Mouse (Mus musculus) liver, embryonic 16.5 days (tissue): ENCODE data around the gene Kcnk16. TPM values are rescaled to one million over a fixed set of nuclear protein-coding genes. Genes with fewer than 3 reads are reported as not detected.

Source experiments
- ATAC-seq: fragments of 200-750 bp; cut with Nextera tagmentation; 2 replicates; pipeline ENCODE4 v1.8.0; 2017; ENCODE audit warnings: low read depth, mild to moderate bottlenecking, moderate number of reproducible peaks, moderate library complexity
- H3K27ac ChIP-seq: fragments of 300-500 bp; sonication (generic); 2 replicates; pipeline ENCODE4 v1.5.1; 2014; ENCODE audit warnings: mild to moderate bottlenecking, low read length
- H3K27me3 ChIP-seq: fragments of 300-500 bp; sonication (generic); 2 replicates; pipeline ENCODE4 v1.6.1; 2014; ENCODE audit warnings: low read depth, low read length, mixed read lengths; ENCODE audit not compliant: control insufficient read depth, insufficient read depth
- H3K36me3 ChIP-seq: fragments of 300-500 bp; sonication (generic); 2 replicates; pipeline ENCODE4 v1.6.1; 2014; ENCODE audit warnings: mild to moderate bottlenecking; ENCODE audit not compliant: control insufficient read depth, insufficient read depth
- H3K4me1 ChIP-seq: fragments of 300-500 bp; sonication (generic); 2 replicates; pipeline ENCODE4 v1.6.1; 2014; ENCODE audit warnings: low read depth, low read length, mixed read lengths; ENCODE audit not compliant: control insufficient read depth
- H3K4me2 ChIP-seq: fragments of 300-500 bp; sonication (generic); 2 replicates; pipeline ENCODE4 v1.6.1; 2014; ENCODE audit warnings: low read depth, low read length, mixed read lengths
- H3K4me3 ChIP-seq: fragments of 300-500 bp; sonication (generic); 2 replicates; pipeline ENCODE4 v1.5.1; 2014; ENCODE audit warnings: low read depth, mild to moderate bottlenecking, low read length
- H3K9ac ChIP-seq: fragments of 300-500 bp; sonication (generic); 2 replicates; pipeline ENCODE4 v1.6.1; 2014; ENCODE audit warnings: low read depth, low read length
- H3K9me3 ChIP-seq: fragments of 300-500 bp; sonication (generic); replicated peaks from 2 replicates; pipeline ENCODE4 v1.6.1; 2016; ENCODE audit warnings: low read length; ENCODE audit not compliant: control insufficient read depth
- WGBS: fragments of 180-500 bp; shearing (Covaris S2); extraction: QIAGEN DNeasy Blood & Tissue Kit; methylation state at CpG from one replicate; pipeline ENCODE4 v1.1.7; 2014; ENCODE audit not compliant: insufficient replicate concordance; 5-methylcytosine and 5-hydroxymethylcytosine counted together
- polyA plus RNA-seq: library from polyadenylated mRNA; unstranded; fragments of >200 nt; fragmentation: Nextera tagmentation; extraction: Ambion mirVana; gene quantifications from 2 replicates; pipeline ENCODE4 v1.2.1, GENCODE M21; 2015

Kcnk16 gene
- polyA plus RNA-seq, 1 experiment from 2014 or later = 11.3 TPM

DNA sequence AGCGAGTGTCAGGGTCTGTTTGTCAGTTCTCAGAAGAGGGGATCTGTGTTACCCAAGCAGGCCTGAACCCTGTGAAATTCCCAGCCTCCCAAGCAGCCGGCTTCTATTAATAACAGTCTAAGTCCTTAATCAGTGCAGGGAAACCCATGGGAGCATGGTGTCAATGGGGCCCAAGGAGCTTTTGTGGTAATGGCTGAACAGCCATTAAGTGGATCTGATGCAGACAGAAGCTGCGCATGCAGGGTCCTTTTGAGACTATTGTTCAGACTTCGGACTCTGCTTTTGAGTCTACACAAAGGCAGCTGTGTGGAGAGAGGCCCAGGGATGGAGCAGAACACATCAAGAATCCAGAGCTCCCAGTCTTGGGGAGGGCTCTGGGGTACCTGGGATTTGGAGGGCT lies 43.5 kb downstream of the Kcnk16 start:
- H3K4me1 ChIP-seq = peaks cover 3% of the 10 kb centered on the region
- no peak overlapping the region for H3K4me2 ChIP-seq
- no peak overlapping the region for H3K27ac ChIP-seq
- no peaks in the 10 kb centered on the region for H3K27me3 ChIP-seq
- ATAC-seq = no peak
- no peak overlapping the region for H3K4me3 ChIP-seq
- WGBS = 63% methylated on average over 4 of the region's 4 CpGs
- no peaks in the 10 kb centered on the region for H3K9me3 ChIP-seq
- H3K36me3 ChIP-seq = no peaks in the 10 kb centered on the region
- H3K9ac ChIP-seq = no peak overlapping the region

GRCm38 (mm10) chr14:20224576-20225218 lies 44.3 kb downstream of the Kcnk16 start:
- Histone ChIP-seq H3K27ac (no peak overlapping the region), H3K27me3 (no peaks in the 10 kb centered on the region), H3K36me3 (no peaks in the 10 kb centered on the region), H3K9ac (no peak overlapping the region), H3K4me1 (peaks cover 3% of the 10 kb centered on the region), H3K9me3 (no peaks in the 10 kb centered on the region), H3K4me3 (no peak overlapping the region), H3K4me2 (no peak overlapping the region)
- no peak for ATAC-seq
- 51% methylated on average over 10 of the region's 10 CpGs for WGBS

DNA sequence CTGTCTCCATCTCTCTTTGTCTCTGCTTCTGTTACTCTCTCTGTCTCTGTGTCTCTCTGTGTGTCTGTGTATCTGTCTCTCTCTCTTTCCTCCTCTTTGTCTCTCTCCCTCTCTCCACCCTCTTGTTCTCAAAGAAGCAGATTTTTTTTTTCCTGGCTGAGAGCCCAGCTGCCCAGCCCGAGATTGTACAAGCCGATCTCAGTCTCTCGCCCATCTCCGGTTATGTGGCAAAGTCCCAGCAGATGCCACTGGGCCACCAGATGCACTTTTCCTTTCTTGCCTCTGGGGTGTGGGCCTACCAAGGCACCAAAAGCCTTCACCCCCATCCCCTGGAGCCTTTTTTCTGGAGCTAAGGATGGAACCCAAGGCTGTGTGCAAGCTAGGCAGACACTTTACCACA lies 44.8 kb downstream of the Kcnk16 start:
- Histone ChIP-seq H3K9ac (no peak overlapping the region), H3K36me3 (no peaks in the 10 kb centered on the region), H3K27me3 (no peaks in the 10 kb centered on the region), H3K4me2 (no peak overlapping the region), H3K9me3 (no peaks in the 10 kb centered on the region), H3K27ac (no peak overlapping the region), H3K4me3 (no peak overlapping the region), H3K4me1 (peaks cover 3% of the 10 kb centered on the region)
- WGBS = 49% methylated on average over 4 of the region's 4 CpGs
- ATAC-seq = no peak

DNA sequence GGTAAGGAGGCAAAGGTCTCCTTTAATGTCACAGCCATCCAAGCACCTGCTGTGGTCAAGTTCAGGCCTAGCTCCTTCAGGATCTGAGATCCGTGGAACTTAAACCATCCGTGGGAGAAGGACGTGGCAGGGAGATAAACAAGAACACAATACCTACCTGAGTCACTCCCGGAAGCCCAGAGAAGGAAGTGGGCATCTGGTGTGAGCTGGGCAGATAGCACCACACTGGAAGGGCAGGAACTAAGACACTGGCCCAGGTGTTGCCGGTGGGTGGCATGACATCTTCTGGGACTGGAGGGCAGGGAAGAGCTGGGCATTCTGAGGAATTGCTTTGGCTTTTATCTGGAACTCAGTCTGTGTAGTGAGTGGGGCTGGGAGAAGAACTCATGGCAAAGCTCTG lies 45.7 kb downstream of the Kcnk16 start:
- Histone ChIP-seq H3K9me3 (no peaks in the 10 kb centered on the region), H3K4me2 (no peak overlapping the region), H3K27me3 (no peaks in the 10 kb centered on the region), H3K4me3 (no peak overlapping the region), H3K36me3 (no peaks in the 10 kb centered on the region), H3K4me1 (no peaks in the 10 kb centered on the region; the same call in none of the 2 replicates), H3K9ac (no peak overlapping the region), H3K27ac (no peak overlapping the region)
- ATAC-seq = no peak
- 18% methylated on average over 5 of the region's 5 CpGs for WGBS

GRCm38 (mm10) chr14:20221083-20221482 lies 47.9 kb downstream of the Kcnk16 start:
- 66% methylated on average over 7 of the region's 7 CpGs for WGBS
- Histone ChIP-seq H3K36me3 (no peaks in the 10 kb centered on the region), H3K27me3 (no peaks in the 10 kb centered on the region), H3K4me2 (no peak overlapping the region), H3K27ac (no peak overlapping the region), H3K4me1 (no peaks in the 10 kb centered on the region; the same call in 1 of the 2 replicates), H3K9me3 (no peaks in the 10 kb centered on the region), H3K4me3 (no peak overlapping the region), H3K9ac (no peak overlapping the region)
- no peak for ATAC-seq

GRCm38 (mm10) chr14:20219849-20220248 lies 49.1 kb downstream of the Kcnk16 start:
- H3K4me3 ChIP-seq = no peak overlapping the region
- no peak for ATAC-seq
- no peak overlapping the region for H3K9ac ChIP-seq
- no peaks in the 10 kb centered on the region for H3K9me3 ChIP-seq
- no peaks in the 10 kb centered on the region for H3K36me3 ChIP-seq
- no peak overlapping the region for H3K4me2 ChIP-seq
- WGBS = 55% methylated on average over 1 of the region's 1 CpGs
- no peaks in the 10 kb centered on the region; the same call in 1 of the 2 replicates for H3K4me1 ChIP-seq
- no peak overlapping the region for H3K27ac ChIP-seq
- H3K27me3 ChIP-seq = no peaks in the 10 kb centered on the region

GRCm38 (mm10) chr14:20217299-20217864 lies 51.6 kb downstream of the Kcnk16 start:
- H3K4me3 ChIP-seq = no peak overlapping the region
- no peaks in the 10 kb centered on the region for H3K36me3 ChIP-seq
- no peak overlapping the region for H3K9ac ChIP-seq
- H3K4me1 ChIP-seq = peaks cover 2% of the 10 kb centered on the region; the same call in 1 of the 2 replicates
- ATAC-seq = no peak
- H3K9me3 ChIP-seq = no peaks in the 10 kb centered on the region
- no peak overlapping the region for H3K27ac ChIP-seq
- H3K4me2 ChIP-seq = no peak overlapping the region
- 28% methylated on average over 3 of the region's 3 CpGs for WGBS
- no peaks in the 10 kb centered on the region for H3K27me3 ChIP-seq

DNA sequence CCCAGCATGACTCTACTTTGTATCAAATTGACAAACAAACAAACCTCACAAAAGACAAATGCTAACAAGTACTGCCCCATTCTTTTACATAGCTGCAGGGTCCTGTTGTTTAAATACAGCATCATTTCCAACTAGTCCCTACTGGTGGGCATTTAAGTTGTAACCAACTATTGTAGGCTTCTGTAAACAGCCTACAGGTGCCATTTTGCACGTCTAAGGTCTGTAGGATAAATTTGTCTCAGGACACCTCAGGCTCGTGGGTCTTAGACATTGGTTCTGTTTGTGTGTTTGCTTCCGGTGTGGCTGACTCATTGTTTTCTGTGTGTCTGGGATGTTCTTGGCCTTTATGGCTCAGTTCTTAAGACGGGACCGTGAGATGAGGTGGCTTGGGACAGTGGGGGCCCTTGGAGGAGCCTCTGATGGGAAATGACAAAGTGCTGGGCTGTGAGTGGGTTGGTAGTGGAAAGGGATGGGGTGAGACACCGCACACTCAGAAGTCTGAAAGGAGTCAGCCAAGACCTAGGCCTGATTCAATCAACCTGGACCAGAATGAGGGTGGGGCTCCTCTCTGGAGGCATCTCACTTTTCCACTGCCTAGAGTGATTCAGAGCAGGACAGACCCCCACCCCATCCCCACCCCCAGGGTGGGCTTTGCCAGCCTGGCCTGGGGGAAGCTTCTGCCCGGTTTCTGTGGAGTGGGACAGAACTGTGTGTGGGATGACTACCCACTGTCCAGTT lies 52.3 kb downstream of the Kcnk16 start:
- 65% methylated on average over 7 of the region's 7 CpGs for WGBS
- H3K36me3 ChIP-seq = no peaks in the 10 kb centered on the region
- no peak overlapping the region for H3K9ac ChIP-seq
- no peak overlapping the region for H3K4me3 ChIP-seq
- no peaks in the 10 kb centered on the region for H3K27me3 ChIP-seq
- peaks cover 2% of the 10 kb centered on the region; the same call in 1 of the 2 replicates for H3K4me1 ChIP-seq
- ATAC-seq = no peak
- H3K9me3 ChIP-seq = no peaks in the 10 kb centered on the region
- no peak overlapping the region for H3K27ac ChIP-seq
- H3K4me2 ChIP-seq = no peak overlapping the region

GRCm38 (mm10) chr14:20215826-20216225 lies 53.2 kb downstream of the Kcnk16 start:
- no peak overlapping the region for H3K27ac ChIP-seq
- H3K4me2 ChIP-seq = no peak overlapping the region
- H3K4me1 ChIP-seq = peaks cover 2% of the 10 kb centered on the region; the same call in 1 of the 2 replicates
- H3K36me3 ChIP-seq = no peaks in the 10 kb centered on the region
- H3K4me3 ChIP-seq = no peak overlapping the region
- 6% methylated on average over 5 of the region's 5 CpGs for WGBS
- no peaks in the 10 kb centered on the region for H3K9me3 ChIP-seq
- no peak overlapping the region for H3K9ac ChIP-seq
- ATAC-seq = no peak
- no peaks in the 10 kb centered on the region for H3K27me3 ChIP-seq
